8 mouse cellular contexts compared by ENCODE assay signal in genomic region chr1:52676621-52677020, GRCm38 (mm10). TPM values are rescaled to one million over a fixed set of nuclear protein-coding genes. Genes with fewer than 3 reads are reported as not detected.
DNase-seq lines count a peak whose midpoint lies in the region; ATAC-seq lines count a peak whose summit lies in the region.

No protein-coding gene starts in this region.

- DNase-seq in ovary, postnatal 14 days (ENCODE audit: low spot score): peak; percentile 18
- no peak for DNase-seq in ovary, postnatal 10 days (ENCODE audit: low spot score)
- DNase-seq in kidney, adult 8-10 months: peak; percentile 14 to 31
- DNase-seq in retina, postnatal 7 days (ENCODE audit: low read depth, low spot score): peak; percentile 8
- no peak for DNase-seq in left cerebral cortex, adult 8-10 months (ENCODE audit: low spot score in 2 of 2)

- peak; percentile 32; the same call in 1 of the 2 replicates for ATAC-seq in common myeloid progenitor, adult 5-6 weeks (replicated peaks; ENCODE audit: low read depth, poor library complexity, severe bottlenecking)
- ATAC-seq in activated CD4-positive, CD25-positive, alpha-beta regulatory T cell, adult 4 months: no peak
- ATAC-seq in megakaryocyte, adult 5-6 weeks (ENCODE audit: poor library complexity, severe bottlenecking): no peak

RNA-seq across cellular contexts. Expression of gene Nemp2, which starts 46.1 kb away (rescaled TPM):
- 13.7 and 14.2 TPM in 2 replicates for total RNA-seq in common myeloid progenitor, adult 5-6 weeks (2017)
- 10 to 100 TPM; 26.3 to 27.2 TPM for polyA plus RNA-seq in activated CD4-positive, CD25-positive, alpha-beta regulatory T cell, adult 4 months (2017; shearing (Covaris generic))
- 18.1 and 19.6 TPM in 2 replicates for total RNA-seq in megakaryocyte, adult 5-6 weeks (2015)
- 19.4 and 20.3 TPM in 2 replicates for total RNA-seq in megakaryocyte, adult 5-6 weeks (2017)
- 1 to 10 TPM; 3.7 to 4.9 (median 4.3) TPM for total RNA-seq in left cerebral cortex, adult 8-10 months (2022)

RNA-seq across cellular contexts. Expression of gene Mfsd6, which starts 50.6 kb away (rescaled TPM):
- 6.8 and 14.7 TPM in 2 replicates for total RNA-seq in common myeloid progenitor, adult 5-6 weeks (2017)
- polyA plus RNA-seq in activated CD4-positive, CD25-positive, alpha-beta regulatory T cell, adult 4 months (2017; shearing (Covaris generic)): 1 to 10 TPM; 5.6 to 6.0 TPM
- total RNA-seq in megakaryocyte, adult 5-6 weeks (2015): 30.6 and 33.0 TPM in 2 replicates
- 26.8 and 31.8 TPM in 2 replicates for total RNA-seq in megakaryocyte, adult 5-6 weeks (2017)
- total RNA-seq in left cerebral cortex, adult 8-10 months (2022): 10 to 100 TPM; 83.2 to 91.7 (median 85.4) TPM

Comparison
In these comparisons a context has a peak if more than half of its experiments do, and no peak if none do; other contexts are left out.
1. DNase-seq: peak in ovary, postnatal 14 days (single experiment), kidney, adult 8-10 months (2 of 2) and retina, postnatal 7 days (single experiment); none in ovary, postnatal 10 days (single experiment) and left cerebral cortex, adult 8-10 months (0 of 2).